Mouse (Mus musculus): ENCODE measurements around the gene Copb2.
A peak's percentile ranks its signal among the peaks of the same experiment; 100 is the strongest.

Copb2 gene

GRCm38 (mm10) chr9:98563137-98564126 is at the start of gene Copb2:
Gene Copb2 (plus strand): TSS chr9:98563721.
- DNase-seq: peak; percentile 98 to 99

DNA sequence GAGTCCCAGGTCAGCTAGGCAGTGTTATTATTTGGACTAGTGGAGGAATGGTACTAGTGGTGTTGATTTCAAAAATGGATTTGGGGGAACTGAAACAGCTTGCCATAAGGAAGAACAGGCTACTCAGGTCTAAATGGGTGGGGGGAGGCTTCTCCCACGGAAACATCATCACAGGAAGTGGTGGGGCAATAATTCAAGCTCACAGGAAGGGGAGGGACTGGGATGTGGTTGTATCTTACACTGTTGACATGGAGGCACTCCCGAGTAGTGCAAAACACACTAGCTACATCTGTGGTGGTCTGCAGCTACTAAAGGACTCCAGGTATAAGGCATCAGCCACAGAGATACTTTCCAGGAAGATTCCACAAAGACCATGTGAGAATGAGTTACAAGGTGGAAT is 39.6 kb upstream of the Copb2 start:
- DNase-seq: no peak

DNA sequence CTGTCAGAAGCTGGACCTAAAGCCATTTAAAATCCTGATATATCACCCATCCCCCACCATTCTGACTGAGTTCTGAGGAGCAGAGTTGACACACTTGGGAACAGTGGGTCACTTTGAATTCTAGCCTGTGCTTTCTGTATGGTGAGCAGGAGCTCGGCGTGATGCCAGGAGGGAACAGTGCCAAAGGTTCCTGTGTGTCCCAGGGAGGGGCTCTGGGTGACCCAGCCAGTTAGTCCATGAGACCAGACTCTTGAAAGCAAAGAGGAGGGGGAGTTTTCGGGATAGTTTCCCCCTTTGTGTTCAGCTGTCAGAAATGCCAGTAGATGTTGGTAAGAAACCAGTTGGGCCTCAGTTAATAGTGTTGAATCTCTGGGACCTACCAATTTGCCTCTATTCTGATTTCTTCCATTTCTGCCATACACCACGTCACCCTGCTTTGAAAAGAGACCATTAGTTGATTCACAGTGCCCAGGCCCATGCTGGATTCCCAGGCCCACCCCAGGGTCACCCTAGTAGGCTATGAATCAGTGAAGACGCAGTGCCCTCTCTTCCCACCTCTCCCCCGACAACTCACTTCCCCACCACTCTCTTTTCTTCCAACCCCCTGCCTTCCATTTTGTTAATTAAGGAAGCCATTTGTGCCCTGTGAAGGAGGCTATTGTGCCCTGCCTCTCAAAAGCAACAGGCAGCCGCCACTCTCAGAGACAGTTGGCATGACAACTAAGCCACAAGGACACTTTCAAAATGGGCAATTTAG is 38.6 kb upstream of the Copb2 start:
- DNase-seq: peak in 1 of 2 experiments; percentile 5

DNA sequence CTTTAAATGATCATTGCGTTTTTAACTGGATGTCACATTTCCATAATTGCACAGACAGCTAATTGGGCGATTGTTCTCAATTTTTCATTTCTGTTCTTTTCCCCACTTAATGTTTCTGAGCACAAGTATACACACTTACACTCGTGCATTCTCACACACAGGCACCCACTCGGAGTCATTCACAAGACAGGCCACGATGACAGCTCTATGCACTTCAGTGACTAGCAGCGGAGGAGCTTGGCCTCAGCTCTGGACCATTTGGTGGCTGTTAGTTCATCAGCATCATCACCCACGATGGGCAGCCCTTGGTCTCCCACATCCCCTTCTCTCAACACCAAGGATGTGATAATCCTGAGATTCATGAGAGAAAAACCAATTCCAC is 38.0 kb upstream of the Copb2 start:
- no peak for DNase-seq

DNA sequence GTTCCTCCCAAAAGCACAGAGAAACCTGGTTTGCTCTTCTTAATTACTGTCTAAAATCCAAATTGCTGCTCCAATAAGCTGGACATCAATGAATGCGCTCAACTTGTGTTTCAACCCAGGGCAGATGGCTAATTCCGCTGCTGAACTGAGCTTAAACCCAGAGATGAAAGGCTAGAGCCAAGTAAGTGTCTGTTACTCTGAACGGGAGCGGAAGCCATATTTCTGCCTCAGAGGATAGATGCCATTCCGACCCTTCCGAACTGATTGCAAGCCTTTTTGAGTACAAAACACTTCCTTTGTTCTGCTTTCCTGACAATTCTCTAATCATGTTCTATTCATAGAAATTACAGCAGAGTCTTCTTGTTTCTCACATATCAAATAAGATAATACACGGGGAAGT is 36.3 kb upstream of the Copb2 start:
- DNase-seq: no peak

- DNase-seq: no peak
These were observed 33.7 kb upstream of the Copb2 start for GRCm38 (mm10) chr9:98529776-98530175.

GRCm38 (mm10) chr9:98530999-98531398 is 32.5 kb upstream of the Copb2 start:
- DNase-seq: no peak

- no peak for DNase-seq
These were observed 28.7 kb upstream of the Copb2 start for GRCm38 (mm10) chr9:98534675-98535280.

- no peak for DNase-seq
These were observed 27.8 kb upstream of the Copb2 start for GRCm38 (mm10) chr9:98535763-98536162.

DNA sequence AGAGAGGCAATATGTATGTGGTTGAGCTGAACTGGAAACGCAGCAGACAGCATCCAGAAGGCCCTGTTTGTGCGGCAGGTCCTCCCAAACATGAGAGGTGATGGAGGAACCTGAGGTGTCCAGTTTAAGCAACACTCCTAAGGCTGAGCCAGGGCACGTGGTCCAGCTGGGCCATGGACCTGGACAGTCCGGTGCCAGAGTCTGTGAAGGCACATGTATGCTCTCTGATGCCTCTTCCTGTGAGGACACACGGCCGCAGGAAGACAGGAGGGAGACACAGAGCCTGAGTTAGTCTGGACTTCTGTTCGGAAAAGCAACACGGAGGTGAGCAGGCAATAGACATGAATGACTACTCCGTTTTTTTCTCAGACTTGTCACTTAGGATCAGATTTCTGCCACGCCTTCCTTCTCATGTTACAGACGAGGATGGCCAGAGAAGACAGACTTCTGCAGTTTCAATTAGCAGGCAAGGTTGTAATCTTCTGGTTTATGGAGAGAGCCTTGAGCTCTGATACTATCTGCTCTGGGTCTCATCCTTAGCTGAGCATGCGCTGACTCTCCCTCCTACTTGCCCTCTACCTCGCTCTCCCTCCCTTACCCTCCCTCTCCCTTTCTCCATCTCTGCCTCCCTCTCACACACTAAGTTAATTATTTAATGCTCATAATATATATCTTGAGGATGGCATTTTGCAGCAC is 25.4 kb upstream of the Copb2 start:
- DNase-seq: no peak

GRCm38 (mm10) chr9:98538713-98539360 is 24.7 kb upstream of the Copb2 start:
- DNase-seq: peak; percentile 65 to 69

DNA sequence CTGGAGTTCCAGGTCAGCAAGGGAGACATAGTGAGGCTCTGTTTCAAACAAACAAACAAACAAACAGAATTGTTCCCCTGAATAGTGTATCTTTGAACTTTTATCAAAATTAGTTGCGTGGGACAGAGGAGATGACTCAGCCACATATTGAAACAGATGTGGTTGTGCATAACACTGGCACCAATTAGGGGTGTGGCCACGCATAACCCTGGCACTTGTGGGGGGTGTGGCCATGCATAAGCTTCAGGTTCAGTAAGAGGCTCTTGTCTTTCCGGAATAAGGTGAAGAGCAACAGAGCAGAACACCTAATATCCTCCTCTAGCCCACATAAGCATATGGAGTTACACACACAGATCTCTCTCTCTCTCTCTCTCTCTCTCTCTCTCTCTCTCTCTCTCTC is 19.5 kb upstream of the Copb2 start:
- DNase-seq: no peak

DNA sequence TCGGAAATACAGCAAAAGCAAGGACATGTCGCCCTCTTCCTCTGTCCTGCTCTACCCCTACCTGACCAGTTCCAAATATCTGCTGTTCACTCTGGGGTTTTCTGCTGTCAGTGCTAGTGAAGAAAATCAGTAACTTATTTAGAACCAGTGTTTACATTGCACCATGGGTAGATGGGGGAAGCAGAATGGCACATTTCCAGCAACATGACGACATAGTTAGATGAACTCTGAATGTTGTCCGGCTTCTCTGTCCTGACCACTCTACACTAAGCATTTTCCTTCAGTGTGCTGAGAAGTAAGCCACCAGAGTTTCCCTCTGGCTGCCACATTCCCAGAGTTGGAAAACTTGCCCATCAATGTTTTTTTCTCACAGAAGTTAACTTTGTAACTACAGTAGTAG is 20.3 kb downstream of the Copb2 start:
- no peak for DNase-seq

- DNase-seq: no peak
These were observed 36.6 kb downstream of the Copb2 start for GRCm38 (mm10) chr9:98600094-98600493.

GRCm38 (mm10) chr9:98601156-98601836 is 37.8 kb downstream of the Copb2 start, which contains the start of gene Mrps22:
Gene Mrps22 (minus strand): TSS chr9:98601660.
- peak; percentile 78 to 82 for DNase-seq

DNA sequence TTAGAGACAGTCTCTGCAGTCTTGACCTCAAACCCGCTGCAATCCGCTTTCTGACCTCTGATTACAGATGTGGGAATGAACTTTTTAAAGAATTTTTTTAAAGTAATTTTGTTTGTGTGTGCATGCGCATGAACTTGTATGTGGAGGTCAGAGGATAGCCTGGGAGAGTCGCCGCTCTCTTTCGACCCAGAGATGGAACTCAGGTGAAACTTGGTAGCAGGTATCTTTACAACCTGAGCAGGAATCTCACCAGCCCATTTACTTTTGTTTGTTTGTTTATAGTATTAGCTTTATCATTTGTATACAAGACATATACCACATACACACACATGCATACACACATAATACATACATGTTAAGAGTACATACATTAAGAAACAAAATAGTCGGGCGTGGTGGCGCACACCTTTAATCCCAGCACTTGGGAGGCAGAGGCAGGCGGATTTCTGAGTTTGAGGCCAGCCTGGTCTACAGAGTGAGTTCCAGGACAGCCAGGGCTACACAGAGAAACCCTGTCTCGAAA is 38.4 kb downstream of the Copb2 start:
- no peak for DNase-seq

GRCm38 (mm10) chr9:98604896-98605295 is 41.4 kb downstream of the Copb2 start:
- DNase-seq: no peak

- no peak for DNase-seq
These were observed 65.0 kb downstream of the Copb2 start for GRCm38 (mm10) chr9:98628480-98628879.

- no peak for DNase-seq
These were observed 70.0 kb downstream of the Copb2 start for GRCm38 (mm10) chr9:98633287-98634162.

All from cerebellum, adult 18-20 months (tissue).